Mouse (Mus musculus): ENCODE measurements around the gene Klhl40.

Klhl40 gene

DNA sequence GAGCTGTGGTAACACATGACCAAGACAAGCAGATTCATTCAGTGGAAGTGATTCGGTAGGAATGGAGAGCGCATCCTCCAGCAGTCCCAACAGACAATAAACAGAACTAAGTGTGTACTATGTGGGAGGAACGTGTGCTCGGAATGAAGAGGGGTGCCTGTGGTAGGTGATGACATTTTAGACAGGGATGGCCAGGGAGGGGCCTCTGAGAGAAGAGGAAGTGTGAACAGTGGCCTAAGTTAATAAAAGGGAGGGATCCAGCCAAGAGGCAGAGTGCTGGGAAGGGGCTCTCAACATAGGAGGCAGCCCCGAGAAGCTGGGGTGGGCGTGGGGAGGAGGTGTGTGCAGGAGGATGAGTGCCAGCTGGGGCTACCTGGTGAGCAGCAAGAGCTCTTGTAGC is 50.9 kb downstream of the Klhl40 start:
- DNase-seq, result no peak

DNA sequence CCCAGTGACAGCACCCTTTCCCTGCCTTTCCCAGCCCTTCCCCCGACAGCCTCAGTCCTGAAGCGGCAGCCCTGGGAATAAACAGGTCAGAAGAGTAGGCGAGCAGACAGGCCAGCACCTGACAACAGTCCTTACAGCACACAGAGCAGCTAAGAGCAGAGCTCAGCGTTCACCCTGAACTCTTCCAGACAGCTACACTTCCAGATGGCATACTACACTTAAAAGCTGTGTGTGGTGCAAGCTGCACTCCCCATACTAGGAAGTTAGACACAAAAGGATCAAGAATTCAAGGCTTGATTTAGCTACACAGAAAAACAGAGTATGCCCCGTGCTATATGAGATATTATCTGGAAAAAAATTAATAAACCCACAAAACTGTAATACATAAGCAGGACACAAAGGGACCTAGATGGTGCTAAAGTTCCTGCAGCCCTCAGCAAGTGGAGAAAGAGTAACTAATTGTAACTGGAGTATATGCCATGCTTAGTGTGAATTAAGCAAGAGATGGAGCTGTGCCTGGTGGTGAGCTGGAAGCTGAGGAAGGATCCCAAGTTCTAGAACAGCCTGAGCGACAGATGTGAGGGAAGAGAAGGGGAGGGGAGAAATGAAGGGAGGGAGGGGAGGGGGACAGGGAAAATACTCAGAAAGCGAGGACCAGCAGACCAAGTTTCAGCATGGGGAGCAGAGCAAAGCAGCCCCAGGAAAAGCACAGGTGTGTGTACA is 52.0 kb downstream of the Klhl40 start:
- no peak for DNase-seq

DNA sequence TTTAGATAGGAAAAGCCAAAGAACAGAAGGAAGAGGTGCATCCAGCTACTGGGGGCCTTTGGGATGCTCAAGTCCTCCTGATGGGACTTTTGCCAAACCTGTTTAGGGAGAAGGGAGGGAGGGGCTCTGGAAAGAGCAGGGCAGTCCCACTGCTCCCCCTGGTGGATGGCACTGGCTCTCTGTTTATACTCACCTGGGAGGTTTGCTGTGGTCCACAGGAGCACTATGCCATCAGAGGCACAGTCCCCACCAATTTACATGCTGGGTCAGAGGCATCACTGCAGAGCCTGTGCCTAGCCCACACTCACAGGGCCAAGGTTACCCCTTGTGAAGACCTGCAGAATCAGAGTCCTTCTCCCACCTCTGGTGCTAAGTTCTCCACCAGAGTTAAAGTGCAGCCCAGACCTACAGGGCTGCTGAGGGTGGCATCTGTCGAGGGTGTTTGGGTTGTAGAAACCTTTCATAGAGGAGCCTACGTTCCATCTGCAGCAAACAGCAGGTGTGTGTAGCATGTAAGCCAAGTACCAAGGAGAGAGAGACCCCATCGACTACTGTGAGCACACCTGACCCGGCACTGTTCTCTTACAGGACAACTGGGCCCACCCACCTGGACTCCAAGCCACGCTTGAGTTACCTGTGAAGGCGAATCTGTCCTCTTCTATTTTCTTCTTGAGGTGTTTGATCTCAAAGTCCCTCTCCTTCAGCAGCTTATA is 53.0 kb downstream of the Klhl40 start:
- peak; percentile 53 to 75 for DNase-seq

DNA sequence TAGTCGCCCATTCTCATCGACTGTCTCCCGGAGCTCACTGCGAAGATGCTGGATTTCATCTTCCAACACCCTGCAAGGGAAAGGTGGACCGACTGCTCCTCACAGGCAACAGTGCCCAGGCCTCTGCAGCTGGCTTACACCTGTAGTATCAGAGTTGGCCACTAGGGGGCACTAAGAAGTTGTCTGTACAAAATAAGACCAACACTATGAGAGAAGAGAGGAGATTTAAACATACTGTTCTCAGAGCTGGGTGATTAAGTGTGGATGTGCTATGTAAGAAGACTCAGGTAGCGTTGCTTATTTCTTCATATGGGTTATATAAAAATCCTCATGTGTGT is 53.5 kb downstream of the Klhl40 start:
- DNase-seq, result peak; percentile 80 to 91

Measured in cerebellum, postnatal 25 days (tissue).